Mouse (Mus musculus) forebrain, embryonic 10.5 days (tissue): ENCODE measurements at regions not wholly inside any gene's neighbourhood (a gene's known extent, or its start where the extent isn't known, plus 50 kb on each side); places are given as distances from the start of the nearest gene placed in this dataset.

Experiments used
- DNase-seq: peaks from one replicate; pipeline ENCODE4 v3.0.0-alpha.2; 2017; ENCODE audit warnings: low spot score; ENCODE audit errors: extremely low spot score
- H3K27ac ChIP-seq: fragments of 300-500 bp; sonication (generic); 2 replicates; pipeline ENCODE4 v1.5.1; 2016; ENCODE audit warnings: mild to moderate bottlenecking
- H3K27me3 ChIP-seq: fragments of 300-500 bp; sonication (generic); 2 replicates; pipeline ENCODE4 v1.6.1; 2016; ENCODE audit warnings: mild to moderate bottlenecking; ENCODE audit not compliant: poor library complexity, severe bottlenecking
- H3K36me3 ChIP-seq: fragments of 300-500 bp; sonication (generic); replicated peaks from 2 replicates; pipeline ENCODE4 v1.6.1; 2016; ENCODE audit warnings: mild to moderate bottlenecking, moderate library complexity
- H3K4me1 ChIP-seq: fragments of 300-500 bp; sonication (generic); 2 replicates; pipeline ENCODE4 v1.6.1; 2016
- H3K4me3 ChIP-seq: fragments of 300-500 bp; sonication (generic); 2 replicates; pipeline ENCODE4 v1.5.1; 2016; ENCODE audit warnings: mild to moderate bottlenecking, moderate library complexity
- H3K9me3 ChIP-seq: fragments of 300-500 bp; sonication (generic); 2 replicates; pipeline ENCODE4 v1.6.1; 2016; ENCODE audit warnings: mild to moderate bottlenecking, moderate library complexity
- WGBS: fragments of 180-500 bp; shearing (Covaris S2); methylation state at CpG from one replicate; pipeline ENCODE4 v1.1.7; 2016; 5-methylcytosine and 5-hydroxymethylcytosine counted together

DNA sequence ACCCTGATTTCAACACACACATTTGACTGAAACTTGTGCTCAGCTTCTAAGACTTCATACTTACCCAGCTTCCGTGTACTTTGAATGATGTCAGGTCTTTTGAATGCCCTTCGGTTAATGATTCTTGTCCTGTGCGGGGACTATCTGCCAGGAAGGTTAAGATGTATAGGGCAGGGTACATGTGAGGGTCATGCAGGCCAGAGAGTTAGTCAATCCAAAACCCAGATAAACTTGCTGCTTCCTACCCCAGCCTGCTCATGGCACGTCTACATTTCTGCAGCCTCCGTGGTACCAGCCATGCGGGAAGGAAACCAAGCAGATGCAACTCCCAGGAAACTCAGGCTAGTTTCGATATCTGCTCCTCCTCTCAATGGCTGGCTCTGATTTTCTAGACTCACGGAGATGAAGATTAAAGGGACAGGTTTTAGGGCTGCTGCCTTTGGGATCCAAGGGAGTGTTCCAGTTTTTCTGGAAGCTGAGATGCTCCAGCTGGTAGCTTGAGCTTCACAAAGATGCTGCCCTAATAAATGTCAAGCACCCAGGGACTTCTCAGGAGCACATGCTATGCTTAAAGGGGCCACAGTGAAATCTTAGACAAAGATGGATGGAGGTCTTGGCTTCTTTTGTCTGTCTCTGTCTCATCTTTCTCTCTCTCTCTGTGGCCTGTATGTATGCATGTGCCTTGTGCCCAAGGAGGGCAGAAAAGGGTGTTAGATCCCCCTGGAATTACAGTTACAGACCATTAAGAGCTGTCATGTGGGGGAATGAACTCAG is 159.4 kb downstream of the Pten start:
- no peak overlapping the region for H3K4me3 ChIP-seq
- no peak overlapping the region for H3K27ac ChIP-seq
- DNase-seq, result no peak
- H3K9me3 ChIP-seq, result no peaks in the 10 kb centered on the region
- no peaks in the 10 kb centered on the region for H3K27me3 ChIP-seq
- H3K4me1 ChIP-seq, result peaks cover 4% of the 10 kb centered on the region; the same call in 1 of the 2 replicates
- WGBS, result 94% methylated on average over 8 of the region's 8 CpGs
- H3K36me3 ChIP-seq, result no peaks in the 10 kb centered on the region

DNA sequence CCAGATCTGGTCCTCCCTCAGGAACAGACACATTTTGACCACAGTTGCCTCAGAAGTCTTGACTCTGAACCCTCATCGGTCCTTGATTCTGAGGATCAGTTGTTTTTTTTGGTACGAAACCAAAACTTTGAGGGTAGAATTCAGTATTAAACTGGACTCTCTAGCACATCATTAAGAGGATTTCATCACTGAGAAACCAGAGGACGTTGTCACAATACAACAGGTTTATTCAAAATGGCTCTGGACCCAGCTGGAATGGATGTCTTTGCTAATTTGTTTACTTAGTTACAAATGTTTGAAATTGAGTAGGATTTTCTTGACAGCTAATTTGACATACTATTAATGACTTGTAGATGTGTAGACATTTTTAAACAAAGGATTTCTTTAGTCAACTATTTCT is 163.7 kb downstream of the Pten start:
- 89% methylated on average over 3 of the region's 3 CpGs for WGBS
- Histone ChIP-seq H3K27me3 (no peaks in the 10 kb centered on the region), H3K9me3 (no peaks in the 10 kb centered on the region), H3K36me3 (no peaks in the 10 kb centered on the region), H3K4me1 (no peaks in the 10 kb centered on the region), H3K27ac (no peak overlapping the region), H3K4me3 (no peak overlapping the region)
- DNase-seq, result no peak

DNA sequence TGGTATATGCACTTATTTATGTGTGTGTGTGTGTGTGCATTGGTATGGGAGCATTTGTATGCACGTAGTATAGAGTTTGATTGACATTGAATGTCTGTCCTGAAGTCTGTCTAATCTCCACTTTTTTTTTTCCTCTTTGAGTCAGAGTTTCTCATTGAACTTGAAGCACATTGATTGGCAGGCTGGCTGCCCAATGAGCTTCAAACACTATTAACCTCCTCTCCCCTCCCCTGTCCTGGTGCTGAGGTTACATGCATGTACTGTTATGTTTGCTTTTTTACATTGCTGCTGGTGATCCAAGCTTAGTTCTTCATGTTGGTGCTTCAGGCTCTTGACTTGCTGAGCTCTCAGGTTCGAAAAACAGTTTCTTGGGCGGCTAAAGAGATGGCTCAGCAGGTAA is 166.6 kb downstream of the Pten start:
- Histone ChIP-seq H3K27me3 (no peaks in the 10 kb centered on the region), H3K4me3 (no peak overlapping the region), H3K27ac (no peak overlapping the region), H3K9me3 (no peaks in the 10 kb centered on the region), H3K36me3 (no peaks in the 10 kb centered on the region), H3K4me1 (no peaks in the 10 kb centered on the region)
- DNase-seq, result no peak
- 91% methylated on average over 3 of the region's 3 CpGs for WGBS

DNA sequence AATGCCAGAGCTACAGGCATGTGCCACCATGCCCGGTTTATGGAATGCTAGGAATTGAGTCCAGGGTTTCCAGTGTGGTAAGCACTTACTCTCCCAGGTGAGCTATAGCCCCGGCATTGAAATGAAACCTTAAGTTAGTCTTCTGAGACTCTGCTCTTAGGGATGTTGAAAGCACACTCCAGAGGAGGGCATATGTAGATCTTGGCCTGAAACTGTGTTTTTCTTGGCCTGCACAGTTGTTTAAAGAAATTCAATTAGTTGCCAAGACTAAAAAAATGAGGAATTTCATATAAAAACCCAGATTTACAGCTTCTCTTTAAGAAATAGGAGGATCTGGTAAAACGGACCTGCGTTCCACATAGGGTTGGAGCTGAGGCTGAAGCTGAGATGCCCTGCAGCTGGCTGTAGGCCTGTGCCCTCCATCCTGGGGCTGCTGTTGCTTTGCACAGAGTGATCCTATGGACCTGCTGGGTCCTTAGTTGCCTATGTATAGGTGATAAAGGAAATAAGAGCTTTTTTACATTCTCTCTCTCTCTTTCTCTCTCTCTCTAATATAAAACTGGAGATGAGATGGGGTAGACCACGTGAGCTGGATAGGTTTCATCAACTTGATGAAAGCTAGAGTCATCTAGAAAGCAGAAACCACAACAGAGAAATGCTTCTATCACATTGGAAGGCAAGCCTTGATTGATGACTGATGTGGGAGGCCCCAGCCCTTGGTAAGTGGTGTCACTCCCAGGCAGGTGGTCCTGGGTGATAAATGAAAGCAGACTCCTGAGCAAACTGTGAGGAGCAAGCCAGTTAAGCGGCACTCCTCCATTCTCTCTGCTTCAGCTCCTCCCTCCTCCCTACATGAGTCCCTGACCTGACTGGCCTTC is 168.6 kb downstream of the Pten start:
- H3K36me3 ChIP-seq, result no peaks in the 10 kb centered on the region
- 85% methylated on average over 6 of the region's 6 CpGs for WGBS
- DNase-seq, result no peak
- no peak overlapping the region for H3K27ac ChIP-seq
- H3K4me1 ChIP-seq, result no peaks in the 10 kb centered on the region
- H3K4me3 ChIP-seq, result no peak overlapping the region
- H3K27me3 ChIP-seq, result no peaks in the 10 kb centered on the region
- no peaks in the 10 kb centered on the region for H3K9me3 ChIP-seq

DNA sequence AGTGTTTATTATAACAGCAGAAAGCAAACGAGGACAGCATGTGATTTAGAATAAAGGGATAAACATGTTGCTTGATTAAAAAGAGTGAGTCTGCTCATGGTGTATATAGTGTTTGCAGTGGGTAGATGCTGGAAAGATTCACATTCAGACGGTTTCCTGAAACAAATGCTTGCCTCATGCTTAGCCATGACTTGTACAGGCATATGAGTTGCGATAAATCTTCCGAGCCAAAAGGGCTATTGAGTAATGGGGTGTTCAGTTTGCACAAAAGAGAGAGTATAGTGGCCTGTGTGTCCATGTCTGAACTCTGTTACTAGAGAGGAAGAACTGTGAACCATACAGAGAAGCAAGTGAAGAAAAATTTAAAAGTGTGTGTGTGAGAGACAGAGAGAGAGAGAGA is 169.3 kb downstream of the Pten start:
- DNase-seq, result no peak

DNA sequence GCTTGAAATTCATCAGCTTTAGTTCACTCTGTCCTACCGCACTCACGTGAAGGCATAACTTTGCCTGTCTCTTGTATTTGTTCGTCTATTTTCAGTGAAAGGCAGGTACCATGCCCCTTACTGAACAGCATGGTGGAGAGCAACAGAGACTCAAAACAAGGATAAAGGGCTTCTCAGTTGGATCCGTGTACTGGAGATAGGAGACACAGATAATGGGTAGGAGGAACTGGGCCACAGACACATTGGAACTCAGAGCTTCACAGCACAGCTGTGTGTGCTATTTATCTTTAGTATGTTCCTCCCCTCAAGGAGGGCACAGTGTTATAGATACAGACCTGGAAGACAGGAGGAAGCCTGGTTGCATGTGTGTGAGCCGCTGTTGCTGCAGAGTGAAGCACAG is 176.4 kb downstream of the Pten start:
- Histone ChIP-seq H3K27ac (no peak overlapping the region), H3K9me3 (no peaks in the 10 kb centered on the region), H3K27me3 (no peaks in the 10 kb centered on the region), H3K4me1 (0 out of 2 replicates have a peak, but pooled peaks cover 7% of the 10 kb centered on the region), H3K36me3 (no peaks in the 10 kb centered on the region), H3K4me3 (no peak overlapping the region)
- DNase-seq, result no peak
- WGBS, result 93% methylated on average over 5 of the region's 5 CpGs

More for the DNA sequence above, 169.3 kb downstream of the Pten start:
- 90% methylated on average over 4 of the region's 4 CpGs for WGBS
- H3K27me3 ChIP-seq, result no peaks in the 10 kb centered on the region
- no peaks in the 10 kb centered on the region for H3K4me1 ChIP-seq
- no peak overlapping the region for H3K27ac ChIP-seq
- no peaks in the 10 kb centered on the region for H3K36me3 ChIP-seq
- H3K9me3 ChIP-seq, result no peaks in the 10 kb centered on the region
- H3K4me3 ChIP-seq, result no peak overlapping the region

DNA sequence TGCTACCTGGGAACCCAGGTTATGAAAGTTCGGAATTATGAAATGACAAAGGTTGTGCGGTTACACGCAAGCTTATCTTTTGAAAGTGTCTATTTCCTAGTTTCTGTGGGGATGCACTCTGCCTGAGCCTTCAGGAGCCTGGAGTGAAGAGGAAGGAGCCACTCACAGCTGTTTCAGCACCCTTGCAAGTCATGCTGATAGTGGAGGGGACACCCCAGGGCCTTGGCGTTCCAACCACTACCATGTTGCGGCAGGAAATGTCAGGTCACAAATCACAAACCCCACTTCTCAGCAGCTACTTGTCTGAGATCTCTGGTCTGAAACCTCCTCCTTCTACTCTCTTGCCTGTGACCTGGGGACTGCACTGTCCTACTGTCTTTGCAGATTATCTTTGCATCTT is 178.3 kb downstream of the Pten start:
- no peak for DNase-seq
- Histone ChIP-seq H3K36me3 (no peaks in the 10 kb centered on the region), H3K9me3 (no peaks in the 10 kb centered on the region), H3K27me3 (no peaks in the 10 kb centered on the region), H3K27ac (no peak overlapping the region), H3K4me3 (no peak overlapping the region), H3K4me1 (0 out of 2 replicates have a peak, but pooled peaks cover 7% of the 10 kb centered on the region)
- WGBS, result 95% methylated on average over 5 of the region's 5 CpGs

DNA sequence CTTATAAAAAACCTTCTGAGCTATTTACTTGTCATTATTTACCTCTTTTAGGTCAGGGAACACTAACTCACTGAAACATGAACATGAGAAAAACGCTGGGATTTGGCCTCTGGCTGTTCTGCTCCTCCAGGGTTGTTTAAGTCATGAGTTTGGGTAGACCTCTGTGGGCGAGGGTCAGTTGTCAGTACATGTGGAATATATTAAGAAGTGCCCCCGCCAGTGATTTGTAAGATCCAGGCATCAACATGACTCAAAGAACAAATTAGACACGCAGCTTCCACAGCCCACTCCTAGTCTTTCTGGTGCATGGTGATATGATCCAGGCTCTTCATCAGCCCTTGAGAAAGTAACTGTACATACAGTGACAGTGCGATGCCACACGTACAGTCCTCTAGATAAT is 180.3 kb downstream of the Pten start:
- Histone ChIP-seq H3K27ac (no peak overlapping the region), H3K4me1 (0 out of 2 replicates have a peak, but pooled peaks cover 7% of the 10 kb centered on the region), H3K4me3 (no peak overlapping the region), H3K27me3 (no peaks in the 10 kb centered on the region), H3K9me3 (no peaks in the 10 kb centered on the region), H3K36me3 (no peaks in the 10 kb centered on the region)
- WGBS, result 70% methylated on average over 6 of the region's 6 CpGs
- no peak for DNase-seq

DNA sequence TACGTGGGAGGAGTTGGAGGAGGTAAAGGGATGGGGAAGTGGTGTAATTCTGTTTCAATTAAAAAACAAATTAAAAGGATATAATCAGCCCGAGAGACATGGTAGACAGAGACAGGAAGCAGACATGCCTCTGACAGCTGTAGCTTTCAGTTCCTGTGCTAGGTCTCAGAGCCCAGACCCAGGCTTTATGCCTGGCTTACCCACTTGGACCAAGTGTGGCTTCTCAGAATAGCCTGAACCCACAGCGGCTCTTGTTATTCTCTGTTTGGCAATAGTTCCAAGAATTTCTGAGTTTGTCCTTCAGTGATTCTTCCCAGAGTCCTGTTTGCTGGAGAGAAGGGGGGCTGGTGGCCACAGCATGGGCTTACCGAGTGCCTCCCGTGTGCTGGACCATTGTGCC is 182.4 kb downstream of the Pten start:
- H3K4me1 ChIP-seq, result 0 out of 2 replicates have a peak, but pooled peaks cover 7% of the 10 kb centered on the region
- no peak for DNase-seq
- WGBS, result 94% methylated on average over 5 of the region's 5 CpGs
- H3K36me3 ChIP-seq, result no peaks in the 10 kb centered on the region
- H3K4me3 ChIP-seq, result no peak overlapping the region
- H3K9me3 ChIP-seq, result no peaks in the 10 kb centered on the region
- no peak overlapping the region for H3K27ac ChIP-seq
- H3K27me3 ChIP-seq, result no peaks in the 10 kb centered on the region

DNA sequence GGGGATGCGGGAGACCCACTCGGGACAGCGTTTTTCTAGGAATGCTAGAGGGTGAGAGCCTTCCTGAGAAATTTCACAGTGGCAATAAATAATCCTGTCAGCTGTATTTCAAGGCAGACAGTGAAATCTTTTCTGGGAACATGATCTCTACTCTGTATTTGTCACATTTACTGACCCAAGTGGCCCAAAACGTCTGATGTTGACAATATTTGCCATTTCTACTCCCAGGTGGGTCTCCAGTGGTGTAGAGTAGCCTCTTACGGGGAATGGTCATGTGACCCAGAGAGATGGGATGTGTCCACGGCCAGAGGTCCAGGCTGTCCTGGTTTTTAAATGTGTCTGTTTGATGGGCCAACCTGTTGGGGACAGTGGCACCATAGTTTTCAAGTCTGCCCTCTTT is 183.5 kb downstream of the Pten start:
- H3K36me3 ChIP-seq, result no peaks in the 10 kb centered on the region
- WGBS, result 87% methylated on average over 6 of the region's 6 CpGs
- H3K27me3 ChIP-seq, result no peaks in the 10 kb centered on the region
- H3K4me1 ChIP-seq, result 0 out of 2 replicates have a peak, but pooled peaks cover 7% of the 10 kb centered on the region
- no peak overlapping the region for H3K27ac ChIP-seq
- no peaks in the 10 kb centered on the region for H3K9me3 ChIP-seq
- no peak for DNase-seq
- no peak overlapping the region for H3K4me3 ChIP-seq

DNA sequence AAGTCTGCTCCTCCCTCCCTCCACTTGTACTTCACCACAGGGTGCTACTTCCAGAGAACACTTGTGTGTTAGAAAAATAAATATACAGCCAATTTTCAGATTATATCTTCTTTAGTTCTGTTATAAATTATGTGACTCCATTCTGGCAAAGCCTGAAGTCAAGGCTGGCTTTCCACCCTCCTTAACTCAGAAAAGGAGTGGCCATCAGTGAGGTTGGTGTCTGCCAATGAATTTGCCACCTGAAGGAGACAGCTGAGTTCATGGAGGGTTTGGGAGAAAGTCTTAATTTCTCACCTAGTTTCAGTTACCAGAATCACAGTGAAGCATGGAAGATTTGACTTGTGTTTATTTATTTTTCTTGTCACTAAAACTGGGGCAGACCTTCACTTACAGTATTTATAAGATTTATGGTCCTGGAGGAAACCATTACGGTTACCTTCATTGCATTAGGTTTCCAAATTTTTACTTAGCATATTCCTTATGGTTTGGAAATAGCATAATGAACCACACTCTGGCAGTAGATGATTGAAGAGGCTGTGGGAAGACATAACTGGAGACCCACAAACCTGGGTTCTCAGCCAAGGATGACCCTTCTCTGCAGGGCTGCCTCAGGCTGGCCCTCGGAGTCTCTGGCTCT is 186.4 kb downstream of the Pten start:
- Histone ChIP-seq H3K9me3 (no peaks in the 10 kb centered on the region), H3K4me1 (no peaks in the 10 kb centered on the region), H3K4me3 (no peak overlapping the region), H3K27ac (no peak overlapping the region), H3K27me3 (no peaks in the 10 kb centered on the region), H3K36me3 (no peaks in the 10 kb centered on the region)
- DNase-seq, result no peak
- 83% methylated on average over 2 of the region's 2 CpGs for WGBS

DNA sequence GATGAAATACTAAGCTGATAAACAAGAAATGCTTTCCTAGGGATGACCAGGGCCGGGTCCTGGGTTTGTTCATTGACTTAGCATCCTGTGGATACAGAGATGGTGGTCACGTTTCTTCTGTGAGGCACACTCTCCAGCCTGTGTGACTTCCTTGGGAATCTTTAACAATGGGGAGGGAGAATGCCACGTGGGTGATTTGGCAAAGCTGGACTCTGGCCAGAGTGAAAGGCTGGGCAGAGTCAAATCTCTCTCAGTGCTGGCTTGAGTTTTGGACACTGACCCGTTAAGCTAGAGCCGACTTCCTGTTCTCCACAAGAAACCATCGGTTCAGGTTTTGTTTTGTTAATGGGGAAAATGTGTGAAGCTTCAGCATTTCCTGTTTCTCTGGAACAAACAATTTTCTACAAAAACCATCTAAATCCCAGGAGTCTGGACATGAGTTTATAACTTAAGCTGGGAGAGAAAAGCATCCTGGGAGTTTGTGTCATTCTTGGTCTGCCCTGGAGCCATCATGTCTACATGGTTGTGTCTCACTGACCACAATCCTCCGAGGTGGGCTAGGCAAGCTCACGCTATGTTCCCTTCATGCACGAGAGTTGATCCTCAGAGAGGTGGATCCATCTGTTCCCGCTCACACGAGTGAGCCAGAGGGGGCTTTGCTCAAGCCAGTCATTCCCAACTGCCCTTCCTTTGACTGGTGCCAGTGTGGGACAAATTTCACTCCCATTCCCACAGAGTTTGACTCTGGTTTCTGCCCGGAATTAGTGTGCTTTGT is 190.0 kb downstream of the Pten start:
- Histone ChIP-seq H3K4me3 (no peak overlapping the region), H3K36me3 (no peaks in the 10 kb centered on the region), H3K27me3 (no peaks in the 10 kb centered on the region), H3K27ac (no peak overlapping the region), H3K4me1 (no peaks in the 10 kb centered on the region), H3K9me3 (no peaks in the 10 kb centered on the region)
- WGBS, result 83% methylated on average over 12 of the region's 12 CpGs
- no peak for DNase-seq
